Mouse (Mus musculus): ENCODE measurements around the gene Sesn3.

GRCm38 (mm10) chr9:14247480-14248208 is 27.2 kb upstream of the Sesn3 start:
- no peak for TF ChIP-seq POLR2A (IDR thresholded peaks at IDR 0.05; ENCODE audit: control insufficient read depth, extremely low read depth, insufficient read depth, low read length, poor library complexity)
- TF ChIP-seq CTCF (IDR thresholded peaks at IDR 0.05; ENCODE audit: borderline replicate concordance, control insufficient read depth, extremely low read depth, insufficient read depth, low read length, poor library complexity) = no peak

All from thymus, adult 2 months (tissue).